Mouse (Mus musculus): Measurements from ENCODE around the gene Ecsit.

Gene Ecsit

DNA sequence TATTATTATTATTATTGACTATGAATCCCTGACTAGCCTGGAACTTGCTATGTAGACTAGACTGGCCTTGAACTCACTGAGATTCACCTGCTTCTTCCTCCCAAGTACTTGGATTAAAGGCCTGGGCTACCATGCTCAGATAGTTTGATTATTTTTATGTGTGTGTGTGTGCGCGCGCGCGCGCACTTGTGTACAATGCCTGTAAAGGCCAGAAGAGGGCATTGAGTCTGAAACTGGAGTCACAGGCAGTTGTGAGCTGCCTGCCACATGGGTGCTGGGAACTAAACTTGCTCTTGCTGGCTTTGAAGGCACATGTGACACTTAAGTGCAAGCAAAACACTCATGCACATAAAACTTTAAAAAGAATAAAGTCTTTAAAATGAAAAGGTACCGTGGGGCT lies 4.0 kb upstream of the Ecsit start:
- 97% methylated on average over 7 of the region's 7 CpGs for WGBS

DNA sequence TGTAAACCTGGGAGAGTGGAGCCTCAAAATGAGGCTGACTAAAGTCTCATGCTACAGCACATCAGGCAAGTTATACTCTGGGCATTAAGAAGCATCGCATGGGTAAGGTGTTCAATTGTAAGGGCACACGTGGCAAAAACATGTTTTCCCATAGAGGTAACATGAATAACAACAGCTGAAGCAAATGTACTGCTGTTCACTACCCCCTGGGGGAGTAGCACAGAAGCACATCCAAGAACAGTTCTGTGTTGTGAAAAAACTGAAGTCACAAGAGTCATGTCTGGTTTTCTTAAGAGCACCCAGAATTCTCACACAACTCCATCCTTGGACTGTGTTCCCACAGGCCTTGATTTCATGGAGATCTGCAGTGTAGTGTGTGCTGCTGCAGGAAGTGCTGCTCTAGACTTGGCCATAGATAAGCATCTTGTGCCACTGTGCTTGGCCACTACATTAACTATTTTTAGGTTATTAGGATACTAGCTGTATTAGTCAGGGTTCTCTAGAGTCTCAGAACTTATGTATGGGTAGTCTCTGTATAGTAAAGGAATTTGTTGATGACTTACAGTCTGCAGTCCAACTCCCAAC lies 1.9 kb upstream of the Ecsit start:
- 87% methylated on average over 2 of the region's 2 CpGs for WGBS

DNA sequence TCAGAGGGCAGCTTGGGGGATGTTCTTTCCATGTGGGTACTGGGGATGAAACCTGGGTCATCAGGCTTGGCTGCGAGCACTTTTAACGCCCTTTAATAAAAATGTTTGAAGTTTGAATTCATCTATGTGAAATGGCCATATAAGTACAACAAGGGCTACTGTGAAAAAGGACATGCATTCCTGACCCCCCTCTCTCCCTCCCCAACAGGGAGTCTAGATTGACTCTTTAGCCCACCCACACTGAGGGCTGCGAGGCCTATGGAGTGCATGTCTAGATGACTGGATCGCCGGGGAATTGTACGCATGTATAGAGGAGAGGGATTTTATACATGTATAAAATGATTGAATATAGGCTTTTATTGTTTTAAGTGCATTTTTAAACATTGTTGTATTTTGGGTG lies 774 bp upstream of the Ecsit start:
- 70% methylated on average over 6 of the region's 6 CpGs for WGBS

DNA sequence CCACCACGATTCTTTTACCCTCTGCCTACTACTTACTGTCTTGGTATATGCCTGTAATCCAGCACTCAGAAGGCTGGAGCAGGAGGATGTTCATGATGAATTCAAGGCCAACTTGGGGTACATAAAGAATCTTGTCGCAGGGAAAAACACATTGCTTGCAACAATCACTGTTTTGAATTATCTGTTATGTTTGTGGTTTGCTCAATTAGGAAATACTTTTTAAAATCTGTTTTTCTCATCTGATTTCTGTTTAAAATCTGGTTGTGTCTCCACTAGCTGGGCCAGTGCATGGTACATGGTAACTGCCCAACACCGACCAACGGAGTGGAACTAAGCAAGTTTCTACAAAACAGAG lies 594 bp downstream of the Ecsit start:
- 18% methylated on average over 4 of the region's 4 CpGs for WGBS

DNA sequence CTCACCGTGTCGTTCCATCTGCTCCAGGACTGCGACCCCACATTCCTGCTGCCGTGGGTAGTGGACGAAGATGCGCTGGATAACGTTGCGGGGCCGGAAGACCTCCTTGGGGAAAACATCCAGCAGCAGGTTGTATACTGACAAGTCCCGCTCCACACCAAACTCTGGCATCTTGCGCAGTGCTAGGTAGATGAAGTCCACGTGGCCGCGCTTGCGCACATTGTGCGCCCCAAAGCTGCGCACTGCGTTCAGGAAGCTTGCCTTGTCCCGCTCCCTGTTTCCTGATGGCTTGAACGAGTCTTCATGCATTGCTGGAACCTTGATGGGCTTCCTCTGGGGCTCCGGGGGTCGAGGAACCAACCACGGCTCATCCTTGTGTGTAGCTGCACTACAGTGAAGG lies 9.0 kb downstream of the Ecsit start:
- 95% methylated on average over 23 of the region's 23 CpGs for WGBS

DNA sequence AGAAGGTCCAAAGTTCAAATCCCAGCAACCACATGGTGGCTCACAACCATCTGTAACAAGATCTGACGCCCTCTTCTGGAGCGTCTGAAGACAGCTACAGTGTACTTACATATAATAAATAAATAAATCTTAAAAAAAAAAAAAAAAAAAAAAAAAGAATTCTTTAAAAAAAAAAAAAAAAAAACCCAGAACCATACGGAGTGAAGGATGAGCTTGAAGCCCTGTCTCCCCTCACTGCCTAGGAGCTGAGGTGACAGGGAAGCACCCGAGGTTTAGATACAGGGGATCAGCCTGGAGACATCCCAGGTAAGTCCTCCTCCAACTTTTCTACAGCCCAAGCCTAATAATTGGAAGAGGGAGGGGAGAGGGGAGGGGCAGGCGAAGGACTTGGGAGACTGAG lies 9.5 kb downstream of the Ecsit start:
- 81% methylated on average over 5 of the region's 5 CpGs for WGBS

DNA sequence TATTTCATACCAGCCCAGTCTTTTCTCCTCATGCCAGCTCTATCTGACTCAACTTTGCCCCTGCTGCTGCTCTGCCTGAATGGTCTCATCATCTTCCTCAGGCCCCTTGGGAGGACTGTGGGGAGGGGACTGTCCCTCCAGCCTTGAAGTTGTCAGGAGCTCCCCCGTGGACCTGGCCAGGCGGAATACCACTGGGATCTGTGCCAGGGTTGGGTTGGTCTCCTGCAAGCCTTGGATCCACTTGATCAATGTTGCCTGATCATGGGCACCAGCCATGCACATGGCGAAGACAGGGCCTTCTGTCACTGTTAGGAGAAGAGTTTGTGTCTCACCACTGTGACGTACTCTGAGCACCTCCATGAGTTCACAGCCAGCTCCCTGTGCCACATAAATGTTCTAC lies 13.0 kb downstream of the Ecsit start:
- WGBS, result 90% methylated on average over 4 of the region's 4 CpGs

DNA sequence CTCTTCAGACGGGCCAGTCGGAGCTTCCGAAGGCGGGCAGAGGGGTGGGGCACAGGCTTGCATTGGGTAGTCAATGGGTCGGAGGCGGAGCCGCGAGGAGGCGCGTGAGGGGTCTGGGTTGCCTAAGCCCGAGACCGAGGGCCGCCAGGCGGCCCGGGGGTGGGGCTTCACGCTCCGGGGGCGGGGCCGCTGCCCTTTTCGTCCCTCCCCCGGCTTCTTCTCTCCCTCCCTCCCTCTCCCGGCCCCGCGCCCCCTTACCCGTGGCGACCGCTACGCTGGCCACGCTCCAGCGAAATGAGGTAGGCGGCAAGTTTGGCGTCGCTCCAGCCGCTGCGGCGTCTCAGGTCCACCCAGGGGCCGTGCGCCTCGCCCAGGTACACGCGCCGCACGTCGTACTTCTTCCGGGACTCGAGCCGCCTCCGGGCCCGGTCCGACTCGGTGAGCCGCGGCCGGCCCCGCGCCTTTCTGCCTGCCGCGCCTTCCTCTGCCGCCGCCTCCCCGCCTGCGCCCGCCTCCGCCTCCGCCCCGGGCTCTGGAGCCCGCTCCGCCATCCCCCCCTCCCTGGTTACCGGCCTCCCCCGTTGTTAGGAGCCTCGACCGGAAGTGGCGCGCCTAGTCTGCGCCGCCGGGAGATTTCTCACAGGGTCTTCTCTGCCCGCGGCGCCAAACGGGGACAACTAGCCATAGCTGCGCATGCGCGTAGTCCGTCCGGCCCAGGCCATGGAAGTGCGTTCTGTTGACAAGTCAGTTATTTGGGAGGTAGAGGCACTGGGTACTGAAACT lies 14.3 kb downstream of the Ecsit start, which contains the start of the genes Gm49318 and Zfp653:
Gene Gm49318 (minus strand): TSS at position 469 of the 783 bp plus-strand sequence.
Gene Zfp653 (minus strand): TSS at position 586 of the 783 bp plus-strand sequence.
- whole genome bisulfite sequencing, result 1% methylated on average over 69 of the region's 87 CpGs

DNA sequence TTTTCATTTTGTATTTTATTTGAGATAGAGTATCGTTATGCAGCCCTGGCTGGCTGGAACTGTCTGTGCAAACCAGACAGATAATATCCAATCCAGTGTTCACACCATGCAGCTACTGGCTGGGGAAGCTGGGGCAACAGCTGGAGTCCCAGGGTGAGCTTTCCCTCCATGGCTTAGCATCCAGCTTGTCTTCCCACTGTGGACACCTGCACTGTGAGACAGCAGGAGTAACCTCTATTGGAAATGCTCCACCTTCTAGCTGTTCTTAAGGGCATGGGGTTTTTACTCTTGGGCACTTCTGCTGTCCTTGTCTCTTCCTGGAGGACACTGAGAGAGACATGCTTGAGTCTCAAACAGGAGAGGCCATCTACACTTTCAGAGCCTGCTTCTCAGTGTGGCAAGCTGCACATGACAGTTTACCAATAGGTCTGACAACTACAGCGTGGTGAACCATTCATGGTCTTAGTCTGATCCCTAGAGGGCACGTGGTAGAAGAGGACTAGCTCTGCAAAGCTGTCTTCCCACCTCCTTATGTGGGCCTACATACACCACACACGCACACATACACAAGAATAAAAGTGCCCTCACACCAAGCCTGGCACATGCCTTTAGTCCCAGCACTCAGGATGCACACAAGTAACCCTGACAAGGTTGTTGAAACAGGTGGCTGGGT lies 15.2 kb downstream of the Ecsit start:
- WGBS, result 33% methylated on average over 4 of the region's 4 CpGs

DNA sequence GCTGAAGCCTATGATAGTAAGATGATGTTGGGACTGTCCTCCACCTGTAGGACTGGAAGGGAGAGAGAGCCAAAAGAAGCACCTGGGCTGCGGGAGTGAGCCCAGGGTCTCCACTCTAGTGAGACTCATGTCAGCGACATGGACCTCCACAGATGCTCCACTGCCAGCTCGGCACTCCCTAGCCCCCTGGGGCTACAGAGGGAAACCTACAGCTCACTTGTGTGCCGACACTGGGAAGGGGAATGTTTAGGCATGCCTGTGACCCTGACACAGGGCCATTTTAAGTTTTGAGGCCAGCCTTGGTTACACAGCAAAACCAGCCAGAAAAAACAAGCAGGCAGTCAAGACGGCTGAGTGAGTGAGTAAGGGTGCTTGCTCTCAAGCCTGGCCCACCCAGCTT lies 18.0 kb downstream of the Ecsit start:
- 90% methylated on average over 5 of the region's 5 CpGs for whole genome bisulfite sequencing

DNA sequence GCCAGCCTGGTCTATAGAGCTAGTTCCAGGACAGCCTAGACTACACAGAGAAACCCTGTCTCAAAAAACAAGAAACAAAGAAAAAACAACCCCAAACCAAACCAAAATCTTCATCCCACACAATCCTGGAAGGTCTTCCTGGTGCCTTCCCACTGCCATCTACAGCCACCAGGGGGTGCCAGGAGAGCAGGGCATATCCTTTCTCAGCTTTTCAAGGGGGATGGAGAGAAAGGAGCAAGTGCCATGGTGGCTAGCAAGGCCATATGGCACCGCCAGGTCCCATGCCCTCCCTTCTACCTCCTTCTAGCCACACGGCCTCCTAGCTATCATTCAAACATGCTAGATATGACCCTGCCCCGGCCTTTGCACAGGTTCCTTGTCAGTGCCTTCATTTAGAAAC lies 18.8 kb downstream of the Ecsit start:
- 76% methylated on average over 3 of the region's 3 CpGs for WGBS

DNA sequence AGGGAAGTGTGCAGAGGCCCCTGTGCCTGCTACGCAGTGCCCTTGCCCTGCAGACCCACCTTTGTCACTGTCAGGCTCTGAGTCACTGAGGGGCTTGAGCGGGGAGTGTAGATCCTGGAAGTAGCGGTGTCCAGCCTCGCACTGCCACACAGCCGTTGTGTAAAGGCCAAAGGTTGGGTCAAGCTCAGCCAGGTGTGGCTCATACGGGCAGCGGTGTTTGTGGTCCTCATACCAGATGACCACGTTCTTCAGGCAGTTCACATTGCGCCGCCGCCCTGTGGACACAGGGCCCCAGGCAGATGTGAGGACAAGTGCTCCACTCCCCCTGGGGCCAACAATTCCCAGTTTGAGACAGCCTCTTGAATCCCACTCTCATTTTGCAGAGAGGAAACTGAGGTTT lies 19.6 kb downstream of the Ecsit start:
- 97% methylated on average over 11 of the region's 11 CpGs for WGBS

DNA sequence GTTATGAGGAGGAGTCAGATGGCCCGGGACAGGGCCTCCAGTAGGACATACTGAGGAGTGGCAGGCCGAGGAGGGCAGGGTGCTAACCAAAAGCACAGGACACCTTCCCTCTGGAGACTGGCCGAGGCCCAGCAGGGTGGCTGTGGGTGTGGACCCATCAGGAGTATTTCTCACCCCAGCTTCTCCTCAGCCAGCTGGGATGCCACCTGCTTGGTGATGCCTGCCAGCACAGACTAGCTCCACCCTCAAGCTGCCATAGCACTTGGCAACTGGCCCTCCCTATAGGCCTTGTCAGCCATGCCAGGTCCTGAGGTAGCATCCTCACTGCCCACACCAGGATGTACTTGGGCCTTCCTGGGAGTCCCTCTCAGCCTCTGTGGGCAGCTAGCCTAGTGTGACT lies 20.9 kb downstream of the Ecsit start:
- 56% methylated on average over 3 of the region's 3 CpGs for WGBS

DNA sequence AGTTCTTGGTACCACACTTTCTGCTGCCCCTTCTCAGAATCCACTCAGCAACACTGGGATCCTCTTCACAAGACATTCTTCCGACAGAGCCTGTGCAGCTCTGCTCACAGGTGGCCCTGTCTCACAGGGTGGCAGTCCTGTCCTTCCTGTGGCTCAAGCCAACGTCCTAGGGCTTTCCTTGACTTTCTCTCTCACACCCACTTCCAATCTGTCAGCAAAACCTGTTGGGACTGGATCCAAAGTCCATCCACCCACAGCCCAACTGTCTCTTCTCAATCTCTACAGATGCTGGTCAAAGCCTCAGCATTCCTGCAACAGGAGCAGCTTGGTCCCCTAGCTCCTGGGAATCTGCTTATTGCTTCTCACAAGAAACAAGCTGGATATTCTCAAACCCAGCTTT lies 23.9 kb downstream of the Ecsit start:
- WGBS, result 40% methylated on average over 2 of the region's 2 CpGs

DNA sequence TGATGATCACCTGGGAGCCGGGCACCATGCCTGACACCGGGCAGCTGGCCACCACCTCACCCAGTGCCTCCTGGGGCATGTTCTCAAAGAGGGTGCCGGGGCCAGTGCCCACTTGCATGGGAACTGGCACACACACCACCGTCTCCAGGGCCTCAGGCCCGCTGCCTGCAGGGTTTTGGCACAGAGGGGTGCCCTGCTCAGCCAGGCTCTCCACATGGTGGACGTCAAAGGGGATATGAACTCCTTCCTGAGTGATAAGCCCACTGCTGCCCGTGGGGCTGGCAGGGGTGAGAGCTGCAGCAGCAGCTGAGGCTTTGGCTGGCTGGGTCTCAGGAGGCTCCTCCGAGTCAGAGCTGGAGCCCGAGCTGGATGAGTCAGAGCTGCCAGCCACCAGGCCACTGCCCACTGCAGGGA lies 27.2 kb downstream of the Ecsit start:
- 57% methylated on average over 9 of the region's 9 CpGs for WGBS

DNA sequence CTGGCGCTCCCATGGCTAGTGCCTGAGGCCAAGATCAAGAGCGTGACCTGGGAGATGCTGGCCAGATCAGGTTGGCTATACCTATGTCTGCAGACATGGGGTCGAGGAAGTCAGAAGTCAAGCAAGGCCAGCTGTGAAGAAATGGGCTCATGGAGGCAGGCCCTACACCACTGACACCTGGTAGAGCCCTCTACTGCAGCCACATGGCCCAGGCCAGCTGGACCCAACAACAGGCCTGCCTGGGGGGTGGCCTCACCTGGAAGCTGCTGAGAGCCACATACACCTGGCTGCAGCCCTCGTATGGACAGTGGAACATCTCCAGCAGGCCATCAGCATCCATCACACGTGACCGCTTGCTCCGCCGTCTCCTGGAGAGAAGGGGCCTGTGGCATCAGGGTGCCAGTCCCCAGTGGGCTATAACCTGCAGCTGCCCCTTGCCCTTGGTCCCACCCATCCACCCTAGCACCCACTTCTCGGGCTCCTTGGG lies 28.2 kb downstream of the Ecsit start:
- 96% methylated on average over 9 of the region's 9 CpGs for WGBS

DNA sequence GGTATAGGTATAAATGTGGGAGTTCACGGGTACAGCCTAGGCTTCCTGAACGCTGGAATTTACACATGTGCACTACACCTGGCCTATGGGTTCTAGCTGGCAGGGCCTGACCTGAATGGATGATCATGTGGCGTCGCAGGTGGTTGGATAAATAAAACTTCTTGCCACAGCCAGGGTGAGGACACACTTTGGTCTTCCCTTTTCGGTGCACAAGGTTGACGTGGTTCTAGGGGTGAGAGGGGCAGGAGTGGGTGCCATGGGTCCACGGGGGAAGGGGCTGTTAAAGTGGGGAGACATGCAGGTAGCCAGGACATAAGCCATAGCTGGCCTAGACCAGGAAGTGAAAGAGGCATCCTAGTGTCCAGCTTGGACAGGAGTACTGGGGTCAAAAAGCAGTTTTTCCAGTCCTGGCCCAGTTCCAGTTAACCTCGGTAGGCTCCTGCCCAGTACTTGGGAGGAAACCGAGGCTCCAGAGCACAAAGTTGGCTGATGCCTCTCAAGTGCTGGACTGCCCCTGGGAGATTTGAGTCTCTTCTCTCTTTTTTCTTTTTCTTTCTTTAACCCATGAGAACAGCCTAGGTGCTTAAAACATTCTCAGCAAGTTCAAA lies 28.8 kb downstream of the Ecsit start:
- 72% methylated on average over 9 of the region's 9 CpGs for WGBS

DNA sequence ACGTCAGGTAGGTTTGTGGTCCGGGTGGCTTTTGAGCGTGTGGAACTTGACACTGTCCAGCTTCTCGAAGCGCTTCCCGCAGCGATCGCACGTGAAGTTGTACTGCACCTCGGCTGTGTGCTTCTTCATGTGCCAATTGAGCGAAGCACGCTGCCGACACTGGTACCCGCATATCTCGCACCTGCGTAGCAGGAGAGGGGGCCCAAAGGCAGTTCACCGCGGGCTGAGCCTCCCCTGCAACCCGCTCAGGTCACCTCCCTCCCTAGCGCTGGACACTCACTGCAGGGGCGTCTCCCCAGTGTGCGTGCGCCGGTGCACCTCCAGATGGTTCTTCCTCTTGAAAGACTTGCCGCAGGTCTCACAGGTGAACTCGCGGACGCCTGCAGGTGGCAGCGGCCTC lies 29.5 kb downstream of the Ecsit start:
- 37% methylated on average over 29 of the region's 29 CpGs for WGBS

DNA sequence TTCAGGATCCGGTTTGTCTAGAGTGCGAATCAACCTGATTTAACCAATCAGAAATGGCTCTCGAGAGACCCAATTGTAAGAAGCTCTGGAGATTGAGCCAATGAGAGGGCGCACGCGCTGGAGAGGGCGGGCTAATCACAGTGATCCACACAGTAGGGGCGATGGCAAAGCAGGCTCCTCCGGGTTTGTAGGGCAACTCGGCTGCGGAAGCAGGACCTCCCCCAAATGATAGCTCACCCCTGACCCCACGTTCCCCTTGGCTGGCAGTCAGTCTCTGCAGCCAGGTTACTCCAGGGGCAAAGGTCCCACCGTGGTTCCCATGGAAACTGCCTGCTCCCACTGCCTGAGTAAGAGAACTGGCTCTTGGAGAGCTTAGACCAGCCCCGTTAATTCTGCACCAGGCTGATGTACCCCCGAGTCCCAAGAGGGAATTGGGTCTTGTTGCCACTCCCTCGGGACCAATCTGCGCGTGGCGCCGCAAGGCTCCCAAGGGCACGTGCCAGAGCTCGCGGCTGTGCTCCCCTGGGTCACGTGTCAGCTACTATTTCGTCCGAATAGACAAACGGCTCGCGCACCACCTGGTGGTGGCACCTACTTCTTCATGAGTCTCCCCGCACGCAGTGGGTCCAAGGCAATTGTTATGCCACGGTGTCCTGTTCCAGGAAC lies 30.7 kb downstream of the Ecsit start:
- WGBS, result 1% methylated on average over 32 of the region's 32 CpGs

DNA sequence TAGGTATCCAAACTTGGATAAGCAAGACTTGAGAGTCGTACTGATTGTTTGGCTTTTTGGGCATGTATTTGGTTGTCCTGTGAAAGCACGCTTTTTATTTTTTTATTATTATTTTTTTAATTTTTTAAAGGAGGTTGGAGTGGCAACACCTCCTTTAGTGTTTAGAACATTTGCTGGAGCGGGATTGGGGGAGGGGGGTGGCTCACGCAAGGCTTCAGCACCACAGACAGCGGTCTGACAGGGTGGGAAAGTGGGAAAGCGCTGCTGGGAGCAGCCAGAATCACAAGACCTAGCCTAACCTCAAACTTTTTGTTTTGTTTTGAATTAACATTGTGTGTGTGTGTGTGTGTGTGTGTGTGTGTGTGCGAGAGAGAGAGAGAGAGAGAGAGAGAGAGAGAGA lies 31.6 kb downstream of the Ecsit start:
- WGBS, result 31% methylated on average over 7 of the region's 7 CpGs

DNA sequence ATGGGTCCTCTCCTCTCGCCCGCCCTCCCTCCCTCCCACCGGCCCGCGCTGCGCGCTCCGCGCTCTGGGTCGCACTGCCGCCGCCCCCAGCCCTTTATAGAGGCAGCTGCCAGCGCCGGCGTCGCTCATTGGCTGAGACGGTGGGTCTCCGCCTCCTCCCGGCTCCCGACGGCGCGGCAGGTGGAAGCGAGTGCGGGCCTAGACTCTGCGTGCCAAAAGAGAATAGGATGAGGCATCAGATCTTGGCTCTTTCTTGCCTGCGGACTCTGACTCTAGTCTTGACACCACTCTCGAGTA lies 33.3 kb downstream of the Ecsit start, which contains the start of gene Elavl3:
Gene Elavl3 (minus strand): TSS at position 66 of the 297 bp plus-strand sequence.
- under 1% methylated on average over 26 of the region's 28 CpGs for WGBS

Data from cerebral cortex, adult 2 months (tissue).